Mouse (Mus musculus): ENCODE measurements around the gene Trim41. TPM values are rescaled to one million over a fixed set of nuclear protein-coding genes. Genes with fewer than 3 reads are reported as not detected.
A peak's percentile ranks its signal among the peaks of the same experiment; 100 is the strongest.

Trim41 gene
- total RNA-seq, 2 experiments from 2014 or later = 57.1 to 60.2 TPM

GRCm38 (mm10) chr11:48816281-48816781, 822 bp downstream of the Trim41 start:
- peak in 1 of 2 experiments; percentile 32 for DNase-seq (ENCODE audit: low spot score in 2 of 2)

- DNase-seq (ENCODE audit: low spot score in 2 of 2) = no peak
Observed at GRCm38 (mm10) chr11:48815851-48816250, 1.3 kb downstream of the Trim41 start.

- DNase-seq (ENCODE audit: low spot score in 2 of 2) = no peak
Observed at GRCm38 (mm10) chr11:48813782-48814181, 3.4 kb downstream of the Trim41 start.

- DNase-seq (ENCODE audit: low spot score in 2 of 2) = no peak
Observed at GRCm38 (mm10) chr11:48810142-48810541, 7.0 kb downstream of the Trim41 start.

- DNase-seq (ENCODE audit: low spot score in 2 of 2) = no peak
Observed at GRCm38 (mm10) chr11:48809434-48809830, 7.7 kb downstream of the Trim41 start.

- no peak for DNase-seq (ENCODE audit: low spot score in 2 of 2)
Observed at GRCm38 (mm10) chr11:48808737-48809433, 8.3 kb downstream of the Trim41 start.

- DNase-seq (ENCODE audit: low spot score in 2 of 2) = no peak
Observed at GRCm38 (mm10) chr11:48808304-48808646, 8.9 kb downstream of the Trim41 start.

- DNase-seq (ENCODE audit: low spot score in 2 of 2) = no peak
Observed at GRCm38 (mm10) chr11:48807563-48808303, 9.4 kb downstream of the Trim41 start.

GRCm38 (mm10) chr11:48806856-48807562, 10.1 kb downstream of the Trim41 start:
- peak; percentile 44 to 60 for DNase-seq (ENCODE audit: low spot score in 2 of 2)

GRCm38 (mm10) chr11:48804922-48805321, 12.2 kb downstream of the Trim41 start:
- no peak for DNase-seq (ENCODE audit: low spot score in 2 of 2)

GRCm38 (mm10) chr11:48803988-48804387, 13.2 kb downstream of the Trim41 start:
- no peak for DNase-seq (ENCODE audit: low spot score in 2 of 2)

- DNase-seq (ENCODE audit: low spot score in 2 of 2) = no peak
Observed at GRCm38 (mm10) chr11:48801831-48802772, 15.1 kb downstream of the Trim41 start.

- DNase-seq (ENCODE audit: low spot score in 2 of 2) = peak; percentile 87 to 91
Observed at GRCm38 (mm10) chr11:48799921-48800701, 17.0 kb downstream of the Trim41 start, which contains the start of gene Rack1. TSS of gene Rack1 (plus strand) at chr11:48800332.

- DNase-seq (ENCODE audit: low spot score in 2 of 2) = no peak
Observed at GRCm38 (mm10) chr11:48798984-48799920, 17.9 kb downstream of the Trim41 start.

- no peak for DNase-seq (ENCODE audit: low spot score in 2 of 2)
Observed at GRCm38 (mm10) chr11:48798308-48798707, 18.8 kb downstream of the Trim41 start.

- DNase-seq (ENCODE audit: low spot score in 2 of 2) = no peak
Observed at GRCm38 (mm10) chr11:48797287-48797686, 19.9 kb downstream of the Trim41 start.

- no peak for DNase-seq (ENCODE audit: low spot score in 2 of 2)
Observed at GRCm38 (mm10) chr11:48796290-48796689, 20.9 kb downstream of the Trim41 start.

- no peak for DNase-seq (ENCODE audit: low spot score in 2 of 2)
Observed at GRCm38 (mm10) chr11:48795221-48795620, 21.9 kb downstream of the Trim41 start.

- DNase-seq (ENCODE audit: low spot score in 2 of 2) = no peak
Observed at GRCm38 (mm10) chr11:48793184-48793583, 24.0 kb downstream of the Trim41 start.
